Mouse (Mus musculus) testis, adult 2 months (tissue): Measurements from ENCODE around the gene Dchs2. TPM values are rescaled to one million over a fixed set of nuclear protein-coding genes. Genes with fewer than 3 reads are reported as not detected.

ENCODE experiments used
- H3K27ac ChIP-seq: fragments of 200-500 bp; 2 replicates; pipeline ENCODE4 v1.5.1; 2012; ENCODE audit warnings: low read depth, low read length; ENCODE audit not compliant: control insufficient read depth, insufficient read depth
- H3K27me3 ChIP-seq: fragments of 200-500 bp; 2 replicates; pipeline ENCODE4 v1.6.1; 2012; ENCODE audit warnings: mild to moderate bottlenecking, low read length, moderate library complexity; ENCODE audit not compliant: control insufficient read depth, insufficient read depth
- H3K36me3 ChIP-seq: fragments of 200-500 bp; 2 replicates; pipeline ENCODE4 v1.6.1; 2012; ENCODE audit warnings: mild to moderate bottlenecking, low read length; ENCODE audit not compliant: control insufficient read depth, insufficient read depth
- H3K4me1 ChIP-seq: fragments of 200-500 bp; 2 replicates; pipeline ENCODE4 v1.6.1; 2012; ENCODE audit warnings: low read length; ENCODE audit not compliant: control insufficient read depth, insufficient read depth
- H3K4me3 ChIP-seq: fragments of 200-500 bp; 2 replicates; pipeline ENCODE4 v1.5.1; 2012; ENCODE audit warnings: low read depth, mild to moderate bottlenecking, low read length, moderate library complexity, mixed read lengths; ENCODE audit not compliant: control insufficient read depth
- CTCF ChIP-seq: fragments of 200-500 bp; IDR thresholded peaks from 2 replicates; pipeline ENCODE4 v1.5.1; 2012; ENCODE audit warnings: low read depth, mild to moderate bottlenecking, inconsistent platforms, low read length, moderate library complexity; ENCODE audit not compliant: control insufficient read depth, insufficient read depth, insufficient replicate concordance
- POLR2A ChIP-seq: fragments of 200-500 bp; IDR thresholded peaks from 2 replicates; pipeline ENCODE4 v1.6.1; 2012; ENCODE audit warnings: low read depth, mild to moderate bottlenecking, inconsistent platforms, low read length, moderate library complexity; ENCODE audit not compliant: control insufficient read depth
- polyA plus RNA-seq: library from polyadenylated mRNA; depleted of rRNA; stranded (reverse); fragments of >200 nt; gene quantifications from 2 replicates; pipeline ENCODE4 v1.2.3, GENCODE M21; 2012

Gene Dchs2
- polyA plus RNA-seq, 1 experiment: 0.01 TPM

DNA sequence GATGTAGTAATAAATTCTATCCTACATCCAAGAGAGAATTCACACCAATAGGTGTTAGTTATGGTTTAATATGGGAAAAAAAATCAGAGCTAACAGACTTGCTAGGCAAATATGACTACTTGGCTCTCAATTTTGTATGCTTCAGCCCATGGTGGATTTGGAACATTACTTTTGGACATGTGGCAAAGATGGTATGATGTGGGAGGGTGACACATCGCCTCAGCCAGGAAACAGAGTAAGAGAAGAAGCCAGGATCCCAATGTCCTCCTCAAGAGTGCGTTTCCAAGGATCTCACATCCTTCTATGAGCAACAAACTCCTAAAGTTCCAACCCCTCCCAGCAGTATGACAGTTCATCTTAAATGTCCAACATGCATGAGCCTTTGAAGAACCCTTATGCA is 92.4 kb downstream of the Dchs2 start:
- TF ChIP-seq POLR2A (no peak), CTCF (no peak)
- no peaks in the 10 kb centered on the region for H3K4me1 ChIP-seq
- no peaks in the 10 kb centered on the region for H3K36me3 ChIP-seq

DNA sequence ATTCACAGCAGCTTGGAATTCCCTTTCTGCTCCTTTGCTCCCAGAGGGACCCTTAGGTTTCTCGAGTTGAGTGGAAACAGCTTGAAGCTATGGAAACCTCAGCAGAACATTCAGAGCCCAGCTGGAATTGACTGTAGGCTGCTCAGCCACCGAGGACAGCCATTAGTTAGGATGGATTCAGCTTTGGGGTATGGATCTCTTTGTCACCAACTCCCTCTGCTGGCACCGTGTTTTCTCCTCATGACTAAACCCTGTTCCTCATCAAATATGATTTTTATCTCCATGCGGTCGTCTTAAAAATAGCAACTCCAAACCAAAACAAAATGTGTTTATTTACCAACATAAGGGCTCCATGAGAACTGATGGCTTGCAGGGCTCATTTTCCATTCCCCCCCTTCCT is 94.4 kb downstream of the Dchs2 start:
- H3K27me3 ChIP-seq: no peaks in the 10 kb centered on the region
- TF ChIP-seq CTCF (no peak), POLR2A (no peak)
- H3K4me1 ChIP-seq: no peaks in the 10 kb centered on the region
- H3K4me3 ChIP-seq: no peak overlapping the region
- H3K36me3 ChIP-seq: no peaks in the 10 kb centered on the region
- H3K27ac ChIP-seq: no peak overlapping the region

More for the DNA sequence above, 92.4 kb downstream of the Dchs2 start:
- Histone ChIP-seq H3K27ac (no peak overlapping the region), H3K4me3 (no peak overlapping the region), H3K27me3 (no peaks in the 10 kb centered on the region)

DNA sequence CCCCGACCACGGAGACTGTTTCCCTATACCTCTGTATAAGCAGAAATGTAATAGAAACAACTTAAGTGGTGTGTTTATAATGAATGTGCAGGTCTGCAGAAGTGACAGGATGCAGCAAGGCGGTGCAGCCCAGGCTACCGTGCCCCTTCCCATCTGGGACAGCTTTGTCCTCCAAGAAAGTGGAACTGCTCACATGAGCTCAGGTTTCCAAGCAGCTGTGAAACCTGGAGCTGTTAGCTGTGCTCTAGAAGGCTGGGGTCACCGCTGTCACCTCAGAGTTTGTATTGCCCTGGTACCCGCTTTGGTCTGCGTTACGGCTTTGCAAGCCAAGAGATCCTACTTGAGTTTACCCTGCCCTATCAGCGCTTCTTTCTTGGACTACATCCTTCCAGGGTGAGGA is 100.6 kb downstream of the Dchs2 start:
- H3K27ac ChIP-seq: no peak overlapping the region
- TF ChIP-seq CTCF: no peak
- TF ChIP-seq POLR2A: no peak
- no peaks in the 10 kb centered on the region for H3K27me3 ChIP-seq
- no peaks in the 10 kb centered on the region for H3K36me3 ChIP-seq
- no peak overlapping the region for H3K4me3 ChIP-seq
- H3K4me1 ChIP-seq: no peaks in the 10 kb centered on the region

DNA sequence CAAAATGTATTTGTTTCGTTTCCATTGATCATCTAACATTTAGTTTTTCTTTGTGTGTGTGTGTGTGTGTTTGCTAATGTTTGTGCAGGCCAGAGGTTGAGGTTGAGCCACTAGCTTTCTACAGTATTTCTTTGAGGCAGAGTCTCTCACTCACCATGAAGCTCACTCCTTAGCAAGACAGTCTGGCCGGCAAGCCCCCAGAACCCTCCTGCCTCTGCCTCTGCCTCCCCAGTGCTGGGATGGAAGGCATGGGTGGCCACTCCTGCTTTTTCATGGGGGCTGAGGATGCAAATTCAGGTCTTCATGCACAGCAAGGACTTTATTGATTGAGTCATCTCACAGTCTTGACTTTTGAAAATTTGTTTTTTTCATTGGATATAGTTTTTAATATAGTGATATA is 102.6 kb downstream of the Dchs2 start:
- Histone ChIP-seq H3K27me3 (no peaks in the 10 kb centered on the region), H3K4me1 (no peaks in the 10 kb centered on the region), H3K27ac (no peak overlapping the region), H3K36me3 (no peaks in the 10 kb centered on the region), H3K4me3 (no peak overlapping the region)
- TF ChIP-seq CTCF: no peak
- no peak for TF ChIP-seq POLR2A

GRCm38 (mm10) chr3:83234457-83234856 is 106.7 kb downstream of the Dchs2 start:
- Histone ChIP-seq H3K4me1 (no peaks in the 10 kb centered on the region), H3K27me3 (no peaks in the 10 kb centered on the region), H3K27ac (no peak overlapping the region), H3K36me3 (no peaks in the 10 kb centered on the region), H3K4me3 (no peak overlapping the region)
- TF ChIP-seq CTCF (no peak), POLR2A (no peak)

DNA sequence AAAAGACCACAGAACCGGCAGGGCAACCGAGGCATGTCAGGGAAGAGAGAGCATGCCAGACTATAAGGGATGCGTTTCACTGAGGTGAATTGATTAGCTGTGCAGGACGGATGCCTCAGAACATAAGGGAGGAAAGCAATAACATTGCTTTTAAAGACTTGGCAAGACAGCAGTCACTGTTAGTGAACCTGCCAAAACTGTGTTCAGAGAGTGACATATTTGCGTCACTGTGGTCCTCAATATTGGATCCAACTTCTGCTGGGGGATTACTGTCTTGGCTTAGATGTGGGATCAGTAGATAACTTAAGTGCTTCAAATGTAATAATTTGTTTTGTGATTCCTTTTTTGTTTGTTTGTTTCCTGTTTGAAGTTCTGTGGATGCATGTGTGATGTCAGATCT is 107.3 kb downstream of the Dchs2 start:
- no peaks in the 10 kb centered on the region for H3K4me1 ChIP-seq
- H3K36me3 ChIP-seq: no peaks in the 10 kb centered on the region
- H3K27me3 ChIP-seq: no peaks in the 10 kb centered on the region
- TF ChIP-seq POLR2A: no peak
- no peak for TF ChIP-seq CTCF
- H3K27ac ChIP-seq: no peak overlapping the region
- H3K4me3 ChIP-seq: no peak overlapping the region

- H3K36me3 ChIP-seq: no peaks in the 10 kb centered on the region
- no peak overlapping the region for H3K4me3 ChIP-seq
- no peak for TF ChIP-seq CTCF
- no peak for TF ChIP-seq POLR2A
- no peaks in the 10 kb centered on the region for H3K4me1 ChIP-seq
- H3K27ac ChIP-seq: no peak overlapping the region
- H3K27me3 ChIP-seq: no peaks in the 10 kb centered on the region
These were observed 118.8 kb downstream of the Dchs2 start for GRCm38 (mm10) chr3:83246536-83246935.

- no peaks in the 10 kb centered on the region for H3K4me1 ChIP-seq
- H3K27me3 ChIP-seq: no peaks in the 10 kb centered on the region
- H3K4me3 ChIP-seq: no peak overlapping the region
- H3K36me3 ChIP-seq: no peaks in the 10 kb centered on the region
- H3K27ac ChIP-seq: no peak overlapping the region
- TF ChIP-seq POLR2A (no peak), CTCF (no peak)
These were observed 122.3 kb downstream of the Dchs2 start for GRCm38 (mm10) chr3:83250001-83250545.
